Mouse (Mus musculus) megakaryocyte, embryonic 14.5 days (primary cell): ENCODE measurements around the gene Il31.

ENCODE experiments used
- FLI1 ChIP-seq: IDR thresholded peaks from 2 replicates; pipeline ENCODE4 v1.6.1; 2012; ENCODE audit warnings: low read length, inconsistent platforms, mixed read lengths
- GATA1 ChIP-seq: IDR thresholded peaks from 3 replicates; pipeline ENCODE4 v1.6.1; 2012; ENCODE audit warnings: mixed read lengths, low read length, inconsistent platforms, borderline replicate concordance

DNA sequence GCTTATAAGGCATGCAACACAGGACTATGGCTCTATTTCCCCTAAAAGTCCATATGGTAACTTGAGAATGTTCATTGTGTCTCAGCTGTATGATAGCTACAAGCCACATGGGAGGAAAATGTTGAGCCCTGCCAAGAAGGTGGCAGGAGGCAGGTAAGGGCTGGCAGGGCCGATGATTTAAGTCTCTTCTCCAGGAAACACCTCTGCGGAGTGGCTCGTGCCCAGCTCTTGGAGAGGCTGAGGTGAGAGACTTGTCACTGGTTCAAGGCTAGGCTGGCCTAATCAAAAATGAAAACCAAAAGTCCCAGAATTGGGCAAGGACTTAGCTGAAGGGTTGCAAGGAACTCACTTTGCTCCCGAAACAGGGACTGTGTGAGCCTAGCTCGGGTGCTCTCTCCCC lies 20.9 kb upstream of the Il31 start, which contains the start of gene B3gnt4:
- no peak for TF ChIP-seq GATA1
- no peak for TF ChIP-seq FLI1
